Mouse (Mus musculus) hindbrain, embryonic 16.5 days (tissue): Measurements from ENCODE around the gene Cnr2. TPM values are rescaled to one million over a fixed set of nuclear protein-coding genes. Genes with fewer than 3 reads are reported as not detected.
A peak's percentile ranks its signal among the peaks of the same experiment; 100 is the strongest.
"Not testable (repeated sequence)": the region's sequence is repeated elsewhere in the genome, so short reads cannot be mapped to it uniquely, and the experiment has no call there.

Source experiments
- ATAC-seq: fragments of 200-750 bp; cut with Nextera tagmentation; 2 replicates; pipeline ENCODE4 v1.8.0; 2017; ENCODE audit warnings: moderate TSS enrichment, moderate library complexity
- H3K27ac ChIP-seq: fragments of 300-500 bp; sonication (generic); 2 replicates; pipeline ENCODE4 v1.5.1; 2014; ENCODE audit warnings: low read depth, mild to moderate bottlenecking, control low read depth, low read length, moderate library complexity
- H3K27me3 ChIP-seq: fragments of 300-500 bp; sonication (generic); replicated peaks from 2 replicates; pipeline ENCODE4 v1.6.1; 2014; ENCODE audit warnings: low read length; ENCODE audit not compliant: control insufficient read depth, insufficient read depth
- H3K36me3 ChIP-seq: fragments of 300-500 bp; sonication (generic); 2 replicates; pipeline ENCODE4 v1.6.1; 2014; ENCODE audit warnings: mild to moderate bottlenecking, low read length, moderate library complexity, mixed read lengths; ENCODE audit not compliant: control insufficient read depth, insufficient read depth
- H3K4me1 ChIP-seq: fragments of 300-500 bp; sonication (generic); 2 replicates; pipeline ENCODE4 v1.6.1; 2014; ENCODE audit warnings: low read depth, low read length; ENCODE audit not compliant: control insufficient read depth, insufficient read depth
- H3K4me2 ChIP-seq: fragments of 300-500 bp; sonication (generic); 2 replicates; pipeline ENCODE4 v1.6.1; 2014; ENCODE audit warnings: mild to moderate bottlenecking, low read length, control low read depth, moderate library complexity
- H3K4me3 ChIP-seq: fragments of 300-500 bp; sonication (generic); 2 replicates; pipeline ENCODE4 v1.5.1; 2014; ENCODE audit warnings: mild to moderate bottlenecking, low read length, control low read depth, moderate library complexity
- H3K9ac ChIP-seq: fragments of 300-500 bp; sonication (generic); 2 replicates; pipeline ENCODE4 v1.6.1; 2014; ENCODE audit warnings: low read depth, mild to moderate bottlenecking, control low read depth, low read length, moderate library complexity
- H3K9me3 ChIP-seq: fragments of 300-500 bp; sonication (generic); 2 replicates; pipeline ENCODE4 v1.6.1; 2014; ENCODE audit warnings: mild to moderate bottlenecking, low read length, moderate library complexity; ENCODE audit not compliant: control insufficient read depth
- WGBS: fragments of 180-500 bp; shearing (Covaris S2); extraction: QIAGEN DNeasy Blood & Tissue Kit; methylation state at CpG from one replicate; pipeline ENCODE4 v1.1.7; 2014; 5-methylcytosine and 5-hydroxymethylcytosine counted together
- polyA plus RNA-seq: library from polyadenylated mRNA; unstranded; fragments of >200 nt; fragmentation: Nextera tagmentation; extraction: Ambion mirVana; gene quantifications from 2 replicates; pipeline ENCODE4 v1.2.1, GENCODE M21; 2015

Cnr2 gene
- polyA plus RNA-seq, 1 experiment from 2014 or later: 0.09 TPM

- no peaks in the 10 kb centered on the region for H3K4me1 ChIP-seq
- no peak overlapping the region for H3K9ac ChIP-seq
- no peak overlapping the region for H3K4me2 ChIP-seq
- no peaks in the 10 kb centered on the region for H3K9me3 ChIP-seq
- H3K27me3 ChIP-seq: no peaks in the 10 kb centered on the region
- H3K27ac ChIP-seq: no peak overlapping the region
- no peak overlapping the region for H3K4me3 ChIP-seq
- no peak for ATAC-seq
- 45% methylated on average over 12 of the region's 12 CpGs for WGBS
- peaks cover 18% of the 10 kb centered on the region for H3K36me3 ChIP-seq
These were observed 39.7 kb downstream of the Cnr2 start for GRCm38 (mm10) chr4:135934708-135935500.

GRCm38 (mm10) chr4:135935502-135935901 is 40.3 kb downstream of the Cnr2 start:
- 62% methylated on average over 5 of the region's 5 CpGs for WGBS
- Histone ChIP-seq H3K4me1 (no peaks in the 10 kb centered on the region), H3K9me3 (no peaks in the 10 kb centered on the region), H3K4me2 (no peak overlapping the region), H3K9ac (no peak overlapping the region), H3K4me3 (no peak overlapping the region), H3K27ac (no peak overlapping the region), H3K36me3 (peaks cover 18% of the 10 kb centered on the region), H3K27me3 (no peaks in the 10 kb centered on the region)
- no peak for ATAC-seq

GRCm38 (mm10) chr4:135938858-135939257 is 43.7 kb downstream of the Cnr2 start:
- ATAC-seq: no peak
- no peaks in the 10 kb centered on the region for H3K27me3 ChIP-seq
- no peak overlapping the region for H3K4me2 ChIP-seq
- 90% methylated on average over 7 of the region's 7 CpGs for WGBS
- H3K4me1 ChIP-seq: no peaks in the 10 kb centered on the region
- H3K36me3 ChIP-seq: peaks cover 12% of the 10 kb centered on the region
- H3K4me3 ChIP-seq: no peak overlapping the region
- no peak overlapping the region for H3K27ac ChIP-seq
- no peaks in the 10 kb centered on the region for H3K9me3 ChIP-seq
- H3K9ac ChIP-seq: no peak overlapping the region

GRCm38 (mm10) chr4:135941026-135941425 is 45.8 kb downstream of the Cnr2 start:
- H3K9me3 ChIP-seq, H3K27me3 ChIP-seq, H3K9ac ChIP-seq, H3K36me3 ChIP-seq, H3K4me1 ChIP-seq, H3K27ac ChIP-seq, ATAC-seq, H3K4me3 ChIP-seq, H3K4me2 ChIP-seq: not testable (repeated sequence)
- 82% methylated on average over 8 of the region's 8 CpGs for WGBS

- peaks cover 6% of the 10 kb centered on the region; the same call in 1 of the 2 replicates for H3K36me3 ChIP-seq
- no peak overlapping the region for H3K4me3 ChIP-seq
- no peaks in the 10 kb centered on the region for H3K9me3 ChIP-seq
- no peak overlapping the region for H3K9ac ChIP-seq
- WGBS: 90% methylated on average over 6 of the region's 6 CpGs
- no peak overlapping the region for H3K27ac ChIP-seq
- ATAC-seq: no peak
- H3K27me3 ChIP-seq: no peaks in the 10 kb centered on the region
- H3K4me1 ChIP-seq: peaks cover 7% of the 10 kb centered on the region
- no peak overlapping the region for H3K4me2 ChIP-seq
These were observed 47.0 kb downstream of the Cnr2 start for GRCm38 (mm10) chr4:135942193-135942592.

DNA sequence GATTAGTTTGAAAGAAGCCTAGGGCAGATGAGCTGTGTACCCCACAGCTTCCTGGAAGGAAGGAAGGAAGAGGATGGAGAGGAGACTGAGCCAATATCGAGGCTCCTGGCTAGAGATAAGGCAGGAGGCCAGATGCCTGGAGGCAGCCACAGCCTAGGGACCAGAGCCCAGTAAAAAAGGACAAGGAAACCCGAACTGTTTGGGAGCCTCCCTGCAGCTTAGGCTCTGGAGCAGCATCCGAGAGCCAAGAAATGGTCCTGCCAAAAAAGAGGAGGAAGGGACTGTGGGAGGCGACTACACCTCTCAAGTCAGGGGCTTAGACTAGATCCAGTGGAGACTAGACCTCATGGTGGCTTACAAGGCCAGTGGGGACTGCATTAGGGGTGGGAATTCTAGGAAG is 48.2 kb downstream of the Cnr2 start:
- H3K9ac ChIP-seq: no peak overlapping the region
- peaks cover 6% of the 10 kb centered on the region; the same call in 1 of the 2 replicates for H3K36me3 ChIP-seq
- WGBS: 53% methylated on average over 4 of the region's 4 CpGs
- H3K4me2 ChIP-seq: no peak overlapping the region
- no peak for ATAC-seq
- no peak overlapping the region for H3K4me3 ChIP-seq
- no peaks in the 10 kb centered on the region for H3K27me3 ChIP-seq
- no peak overlapping the region for H3K27ac ChIP-seq
- H3K9me3 ChIP-seq: no peaks in the 10 kb centered on the region
- H3K4me1 ChIP-seq: peaks cover 16% of the 10 kb centered on the region

DNA sequence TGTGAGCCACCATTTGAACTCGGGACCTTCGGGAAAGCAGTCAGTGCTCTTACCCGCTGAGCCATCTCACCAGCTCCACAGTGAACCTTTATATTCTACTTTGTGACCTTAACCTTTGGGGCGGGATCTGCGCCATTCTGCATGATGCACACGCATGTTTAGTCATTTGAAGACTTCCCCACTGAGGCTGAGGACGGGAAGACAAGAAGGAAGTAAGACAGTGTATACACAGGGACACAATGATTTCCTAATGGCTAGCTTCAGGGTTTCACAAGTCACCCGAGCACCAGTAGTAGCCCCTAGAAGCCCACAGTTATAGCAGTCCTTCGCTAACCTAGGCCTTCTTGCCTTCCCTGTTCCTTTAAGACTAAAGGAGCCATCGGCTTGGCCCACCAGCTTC is 50.5 kb downstream of the Cnr2 start:
- H3K9ac ChIP-seq: peak overlapping the region; percentile 82
- H3K4me1 ChIP-seq: peaks cover 22% of the 10 kb centered on the region
- no peaks in the 10 kb centered on the region for H3K27me3 ChIP-seq
- H3K36me3 ChIP-seq: peaks cover 3% of the 10 kb centered on the region; the same call in 1 of the 2 replicates
- H3K9me3 ChIP-seq: no peaks in the 10 kb centered on the region
- peak overlapping the region; percentile 69 for H3K27ac ChIP-seq
- WGBS: 75% methylated on average over 10 of the region's 10 CpGs
- H3K4me3 ChIP-seq: peak overlapping the region; percentile 58
- no peak; the same call in 1 of the 2 replicates for ATAC-seq
- peak overlapping the region; percentile 84 for H3K4me2 ChIP-seq

GRCm38 (mm10) chr4:135946278-135946658 is 51.1 kb downstream of the Cnr2 start, which contains the start of gene Hmgcl:
TSS of gene Hmgcl (plus strand) at chr4:135946448.
- ATAC-seq: peak; percentile 93
- under 1% methylated on average over 23 of the region's 23 CpGs for WGBS
- H3K4me3 ChIP-seq: peak within 1 kb of the TSS; percentile 58

GRCm38 (mm10) chr4:135946659-135947301 is 51.6 kb downstream of the Cnr2 start:
- Histone ChIP-seq H3K9ac (peak overlapping the region; percentile 82), H3K4me3 (peak overlapping the region; percentile 58), H3K27me3 (no peaks in the 10 kb centered on the region), H3K27ac (peak overlapping the region; percentile 69), H3K36me3 (peaks cover 8% of the 10 kb centered on the region), H3K4me1 (peaks cover 22% of the 10 kb centered on the region), H3K4me2 (peak overlapping the region; percentile 84), H3K9me3 (no peaks in the 10 kb centered on the region)
- 1% methylated on average over 28 of the region's 28 CpGs for WGBS
- ATAC-seq: peak; percentile 9; the same call in 1 of the 2 replicates

More at GRCm38 (mm10) chr4:135946278-135946658, 51.1 kb downstream of the Cnr2 start, which contains the start of gene Hmgcl:
- Histone ChIP-seq H3K4me2 (peak within 1 kb of the TSS; percentile 84), H3K4me1 (peaks cover 22% of the 10 kb centered on the region), H3K27ac (peak within 1 kb of the TSS; percentile 69), H3K36me3 (peaks cover 3% of the 10 kb centered on the region), H3K9me3 (no peaks in the 10 kb centered on the region), H3K9ac (peak within 1 kb of the TSS; percentile 82), H3K27me3 (no peaks in the 10 kb centered on the region)
